Mouse (Mus musculus): ENCODE results near the gene Samm50.
A peak's percentile ranks its signal among the peaks of the same experiment; 100 is the strongest.
"Not testable (repeated sequence)": the region's sequence is repeated elsewhere in the genome, so short reads cannot be mapped to it uniquely, and the experiment has no call there.

The Samm50 gene

DNA sequence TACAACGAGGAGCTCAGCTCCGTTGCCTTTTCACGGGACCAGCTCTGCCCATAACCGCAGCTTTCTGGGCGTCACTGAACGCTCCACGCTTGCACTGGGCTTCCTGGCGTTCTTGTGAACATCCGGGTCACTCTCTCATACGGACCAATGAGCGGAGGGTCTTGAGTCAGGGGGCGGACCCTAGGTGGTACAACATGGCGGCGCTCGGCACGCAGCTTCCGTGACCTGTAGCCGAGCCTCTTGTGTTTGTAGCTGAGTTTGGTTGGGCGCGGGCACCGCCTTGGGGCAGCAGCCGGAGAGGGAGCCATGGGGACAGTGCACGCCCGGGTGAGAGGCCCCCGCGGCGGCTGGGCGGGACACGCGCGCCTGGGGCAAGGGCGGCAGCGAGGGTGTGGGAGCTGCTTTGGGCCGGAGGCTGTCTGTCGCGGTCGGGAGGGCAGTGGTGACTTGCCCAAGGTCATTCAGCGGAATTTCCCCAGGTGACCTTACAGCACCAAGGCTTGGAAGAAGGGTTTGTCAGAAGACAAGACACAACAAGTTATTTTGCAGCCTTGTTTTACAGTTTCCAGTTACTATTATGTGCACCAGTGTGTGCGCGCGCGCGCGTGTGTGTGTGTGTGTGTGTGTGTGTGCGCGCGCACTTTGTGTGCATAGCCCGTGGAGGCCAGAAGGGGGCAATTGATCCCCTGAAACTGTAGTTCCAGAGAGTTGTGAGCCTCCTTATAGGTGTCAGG is at the start of gene Samm50:
Gene Samm50, plus strand, starts transcription at position 184 of the 734 bp plus-strand sequence.
- DNase-seq: peak; percentile 92

DNA sequence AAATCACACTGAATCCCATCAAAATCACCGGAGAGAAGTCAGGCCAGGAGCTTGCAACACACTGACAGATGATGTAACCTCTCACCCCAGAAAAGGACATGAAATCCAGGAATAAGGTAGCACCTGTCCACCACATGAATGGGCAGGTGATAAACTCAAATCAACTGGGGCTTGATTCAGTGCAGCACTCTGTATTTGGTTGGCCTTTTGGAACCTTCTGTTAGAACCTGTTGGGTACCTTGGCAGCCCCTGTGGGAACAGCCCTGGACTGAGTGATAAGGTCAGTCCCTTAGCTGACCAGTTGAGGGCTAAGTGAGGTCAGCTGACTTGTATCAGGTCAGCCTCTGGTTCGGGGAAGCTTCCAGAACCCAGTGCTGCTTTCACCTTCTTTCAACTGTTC is 35.9 kb upstream of the Samm50 start:
- DNase-seq: no peak

DNA sequence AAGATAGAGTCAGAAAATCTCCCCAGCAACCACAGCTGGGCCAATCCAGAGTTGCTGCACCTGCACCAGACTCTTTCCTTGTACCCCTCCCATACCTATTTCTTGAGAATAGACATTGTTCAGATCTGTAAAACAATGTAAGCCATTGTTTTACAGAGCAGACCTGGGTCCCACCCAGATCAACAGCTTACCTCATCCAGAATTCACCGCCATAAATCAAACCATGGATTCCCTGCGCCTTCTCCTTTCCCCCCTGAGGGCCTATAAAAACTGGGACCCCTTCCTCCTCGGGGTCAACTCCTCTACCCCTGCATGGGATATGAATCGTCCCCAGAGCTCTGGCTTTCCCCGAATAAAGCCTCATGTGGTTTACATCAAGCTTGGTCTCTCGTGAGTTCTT is 34.5 kb upstream of the Samm50 start:
- not testable (repeated sequence) for DNase-seq

DNA sequence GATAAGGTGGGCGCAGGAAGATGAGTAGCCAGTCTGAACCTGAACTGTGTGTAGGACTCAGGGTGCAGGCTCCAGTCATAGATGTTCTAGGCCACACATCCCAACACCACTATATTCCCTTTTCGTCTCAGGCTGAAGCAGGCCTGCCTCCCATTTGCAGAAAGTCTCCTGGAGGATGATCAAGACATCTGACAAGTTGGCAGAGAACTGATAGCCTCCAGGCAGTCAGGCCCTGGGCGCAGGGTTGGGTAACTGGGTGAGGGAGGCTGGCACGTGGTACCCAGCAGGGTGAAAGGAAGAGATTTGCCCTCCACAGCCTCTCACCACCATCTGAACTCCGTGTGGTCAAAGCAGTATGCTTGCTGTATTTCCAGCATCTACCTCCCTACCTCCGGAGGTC is 30.2 kb upstream of the Samm50 start:
- no peak for DNase-seq

DNA sequence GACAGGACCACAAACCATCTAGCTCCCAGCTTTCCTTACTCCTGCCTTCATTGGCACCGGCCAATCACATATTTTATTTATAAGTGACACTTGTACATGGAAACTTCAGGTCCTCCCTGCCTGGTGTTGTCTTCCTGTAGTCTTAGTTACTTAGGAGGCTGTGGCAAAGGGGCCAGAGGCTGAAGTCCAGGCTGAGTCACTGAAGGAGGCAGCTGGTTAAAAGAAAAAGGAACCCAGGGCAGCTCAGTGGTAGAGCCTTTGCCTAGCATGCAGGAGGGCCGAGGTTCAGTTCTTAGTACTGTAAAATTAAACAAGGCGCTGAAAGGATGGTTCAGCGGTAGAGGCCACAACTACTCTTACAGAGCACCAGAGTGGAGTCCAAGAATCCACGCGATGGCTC is 25.2 kb upstream of the Samm50 start:
- no peak for DNase-seq

DNA sequence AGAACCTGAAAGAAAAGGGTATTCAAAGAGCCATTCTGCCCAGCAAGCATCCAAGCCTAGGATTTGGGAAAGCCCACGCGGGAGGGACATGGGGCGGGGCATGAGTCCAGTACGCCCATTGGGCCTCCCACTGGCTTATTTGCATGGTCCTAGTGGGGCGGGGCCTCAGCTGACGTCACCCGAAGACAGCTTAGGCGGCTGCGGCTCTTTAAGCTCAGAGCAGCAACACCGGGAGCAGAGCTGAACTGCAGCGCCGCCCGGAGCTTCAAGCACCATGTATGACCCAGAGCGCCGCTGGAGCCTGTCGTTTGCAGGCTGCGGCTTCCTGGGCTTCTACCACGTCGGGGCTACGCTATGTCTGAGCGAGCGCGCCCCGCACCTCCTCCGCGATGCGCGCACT is 24.4 kb upstream of the Samm50 start, which contains the start of gene Pnpla3:
Gene Pnpla3, plus strand, starts transcription at position 238 of the 400 bp plus-strand sequence.
- DNase-seq: peak; percentile 98 to 99

DNA sequence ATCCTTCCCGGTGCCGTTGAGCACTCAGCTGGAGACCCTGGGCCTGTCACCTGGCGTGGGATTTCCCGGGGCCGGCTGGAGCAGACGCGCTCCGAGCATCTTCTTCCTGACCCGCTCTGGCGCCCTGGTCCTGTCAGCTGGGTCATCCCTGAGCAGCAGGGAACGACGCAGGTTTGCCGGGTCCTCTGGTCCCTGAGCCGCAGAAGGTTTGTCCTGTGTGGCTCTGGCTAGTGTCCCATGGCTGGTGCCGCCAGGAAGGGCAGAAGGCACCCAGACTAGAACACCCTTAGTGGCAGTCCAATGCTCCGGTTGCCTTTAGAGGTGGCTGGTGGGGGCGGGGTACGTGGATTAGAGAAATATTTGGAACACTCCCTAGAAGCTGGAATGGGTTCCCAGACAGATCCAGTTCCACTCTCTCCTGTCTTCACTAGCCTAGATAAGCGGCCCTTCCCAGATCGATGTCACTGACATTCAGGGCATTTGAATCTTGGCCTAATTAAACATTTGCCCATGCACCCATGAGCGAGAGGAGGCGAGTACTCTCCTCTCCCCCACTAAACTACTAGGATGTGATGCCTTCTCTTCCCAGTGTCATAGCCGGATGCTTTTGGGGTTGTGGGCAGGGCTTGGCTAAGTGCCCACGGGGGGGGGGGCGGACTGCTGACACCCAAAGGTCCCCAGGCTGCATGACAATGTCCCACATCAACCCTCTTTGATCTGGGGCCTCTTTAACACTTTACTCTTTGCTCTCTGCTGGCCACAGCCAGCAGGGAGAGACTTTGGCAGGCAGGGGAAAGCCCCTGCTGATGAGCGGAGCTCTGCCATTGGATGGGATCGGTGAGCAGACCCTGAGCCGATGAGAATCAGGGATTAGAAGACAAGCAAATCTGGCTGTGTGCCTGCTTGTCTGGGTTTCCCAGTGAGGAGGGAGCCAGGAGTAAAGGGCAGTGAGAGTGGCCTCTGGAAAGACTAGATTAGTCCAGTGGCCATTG is 23.6 kb upstream of the Samm50 start:
- peak; percentile 75 to 82 for DNase-seq

DNA sequence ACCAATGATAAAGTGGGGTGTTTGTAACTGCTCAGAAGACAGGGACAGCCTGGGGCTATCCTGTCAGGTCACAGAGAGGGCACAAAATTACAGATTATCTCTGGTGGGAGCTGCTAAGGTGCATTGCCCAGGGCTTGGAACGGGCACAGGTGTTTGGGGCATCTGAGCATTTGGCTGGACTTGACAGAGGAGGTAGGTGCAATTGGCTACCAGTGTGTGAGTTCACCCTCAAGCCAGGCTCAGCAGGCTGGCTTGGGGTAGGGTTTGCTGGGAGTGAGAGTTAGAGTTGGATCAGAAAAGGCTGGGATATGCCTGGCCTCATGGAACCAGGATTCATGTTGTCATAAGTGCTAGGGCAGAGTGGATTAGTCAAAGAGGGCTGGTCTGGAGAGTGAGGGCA is 22.5 kb upstream of the Samm50 start:
- no peak for DNase-seq

DNA sequence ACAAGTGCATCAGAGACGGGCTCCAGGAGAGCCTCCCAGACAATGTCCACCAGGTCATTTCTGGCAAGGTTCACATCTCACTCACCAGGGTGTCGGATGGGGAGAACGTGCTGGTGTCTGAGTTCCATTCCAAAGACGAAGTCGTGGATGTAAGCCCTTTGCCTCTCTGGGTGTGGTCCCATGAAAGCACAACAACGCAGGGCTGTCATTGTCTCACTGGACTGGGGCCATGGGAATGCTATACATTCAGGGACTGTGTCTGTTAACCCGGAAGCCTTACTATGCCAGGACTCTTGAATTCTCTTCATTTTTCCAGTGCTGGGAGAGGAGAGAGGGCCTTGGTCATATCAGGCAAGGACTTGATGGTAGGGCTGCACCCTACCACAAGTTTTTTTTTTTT is 20.9 kb upstream of the Samm50 start:
- DNase-seq: no peak

DNA sequence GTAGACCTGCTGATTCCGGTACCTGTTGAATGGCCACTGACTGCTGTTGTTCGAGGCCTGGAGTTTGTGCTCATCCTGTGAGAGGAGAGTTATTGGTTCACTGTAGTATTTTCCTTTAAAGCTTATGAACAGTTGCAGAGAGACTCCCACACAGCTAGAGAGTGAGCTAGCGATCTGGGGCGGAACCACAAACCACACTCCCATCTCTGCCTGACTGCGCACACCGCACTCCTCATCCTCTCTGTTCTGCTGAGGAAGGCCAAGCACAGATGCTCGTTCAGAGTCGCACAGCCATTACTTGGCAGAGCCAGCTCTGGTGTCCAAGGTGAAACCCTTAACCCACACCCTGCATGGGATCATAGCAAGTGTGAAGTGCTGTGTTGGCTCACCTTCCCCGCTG is 13.3 kb upstream of the Samm50 start:
- DNase-seq: no peak

DNA sequence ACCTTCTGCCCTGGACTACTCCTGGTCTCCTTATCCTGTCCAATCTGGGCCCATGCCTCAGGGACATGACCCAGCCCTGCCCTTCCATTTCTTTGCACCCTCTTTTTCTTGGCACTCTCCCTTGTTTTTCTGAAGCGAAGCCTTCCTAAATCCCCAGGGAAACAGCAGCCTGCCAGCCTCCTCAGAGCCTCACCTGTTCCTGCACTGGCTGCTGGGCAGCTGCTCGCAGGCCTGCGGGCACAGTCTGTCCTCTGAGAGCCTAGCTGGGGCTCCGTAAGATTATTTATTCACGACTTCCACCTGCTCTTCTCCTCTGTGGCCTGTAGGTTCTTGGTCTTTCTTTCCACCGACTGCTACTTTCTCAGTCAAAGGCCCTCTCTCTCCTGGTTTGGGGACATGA is 10.0 kb upstream of the Samm50 start:
- no peak for DNase-seq

DNA sequence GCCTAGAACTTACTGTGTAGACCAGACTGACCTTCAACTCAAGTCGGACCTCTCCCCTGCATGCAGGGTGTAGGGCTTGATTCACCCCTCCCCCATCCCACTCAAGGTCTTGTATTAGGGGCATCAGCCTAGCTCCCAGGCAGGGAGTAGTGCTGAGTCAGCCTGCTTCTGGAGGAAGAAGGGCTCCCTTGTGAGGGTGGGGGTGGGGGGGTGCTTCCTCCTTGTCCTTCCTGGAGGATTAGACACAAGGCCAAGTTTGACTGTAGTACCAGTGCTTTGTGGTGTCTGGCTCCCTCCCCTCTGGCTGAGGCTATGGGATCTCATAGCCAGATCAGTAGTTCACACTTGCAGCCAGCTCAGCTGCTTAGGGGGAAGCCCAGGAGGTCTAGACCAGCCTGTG is 8.1 kb upstream of the Samm50 start:
- DNase-seq: no peak

DNA sequence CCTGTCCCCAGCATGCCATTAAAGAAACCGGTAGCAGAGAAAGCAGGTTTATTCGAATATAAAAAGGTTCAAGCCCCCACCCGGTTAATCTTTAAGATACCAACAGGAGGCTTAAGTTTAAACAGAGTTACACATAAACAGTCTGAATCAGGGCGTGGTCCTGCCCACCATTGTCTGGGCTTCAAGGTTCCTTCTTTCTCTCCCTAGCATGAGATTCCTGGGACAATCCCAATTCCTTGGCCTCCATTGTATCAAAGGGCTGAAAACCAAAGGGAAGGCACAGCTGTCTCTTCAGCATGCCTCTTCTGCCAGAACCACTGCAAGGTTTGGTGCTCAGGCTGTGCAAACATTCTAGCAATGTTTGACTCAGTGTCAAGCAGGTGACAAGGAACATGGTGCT is 5.8 kb upstream of the Samm50 start:
- no peak for DNase-seq

DNA sequence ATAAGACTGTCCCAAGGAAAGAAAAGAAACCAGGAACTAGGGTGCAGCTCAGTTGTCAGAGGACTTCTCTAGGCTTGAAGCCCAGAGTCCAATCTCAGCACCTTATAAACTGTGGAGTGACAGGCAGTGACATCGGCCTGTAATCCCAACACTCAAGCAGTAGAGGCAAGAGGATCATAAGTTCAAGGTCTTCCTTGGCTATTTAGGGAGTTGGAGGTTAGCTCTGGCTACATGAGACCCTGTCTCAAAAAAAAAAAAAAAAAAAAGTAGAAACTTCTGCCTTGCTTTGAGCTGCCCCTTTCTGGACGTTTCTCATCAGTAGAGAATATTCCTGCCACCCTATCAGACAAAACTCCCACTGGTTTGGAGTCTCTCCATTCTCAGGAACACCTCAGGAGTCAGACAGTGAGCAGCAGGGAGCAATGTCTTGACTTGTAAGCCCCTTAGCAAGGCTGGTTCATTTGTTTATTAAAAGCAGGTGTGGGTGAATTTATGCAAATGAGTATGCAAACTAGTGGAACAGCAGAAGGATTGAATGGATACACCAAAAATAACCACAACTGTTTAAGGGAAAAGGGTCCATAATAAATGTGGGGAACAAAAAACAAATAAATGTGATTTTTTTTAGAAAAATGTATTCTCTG is 3.0 kb upstream of the Samm50 start:
- no peak for DNase-seq

DNA sequence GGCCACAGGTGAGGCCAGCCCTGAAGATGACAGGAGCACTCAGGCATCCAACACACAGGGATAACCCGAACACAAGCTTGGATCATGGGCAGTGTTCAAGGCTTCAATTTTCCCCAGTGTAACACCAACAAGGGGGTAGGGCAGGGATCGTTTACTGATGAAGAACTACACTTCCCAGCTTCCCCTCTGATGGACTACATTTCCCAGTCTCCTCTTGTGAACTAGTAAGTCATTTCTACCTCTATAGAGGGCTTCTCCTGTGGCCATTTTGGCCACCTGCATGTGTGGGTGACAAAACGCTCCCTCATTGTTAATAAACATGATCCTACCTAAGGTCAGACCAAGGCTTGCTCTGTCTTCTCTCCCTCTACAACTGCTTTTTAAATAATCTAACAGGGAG is 2.2 kb upstream of the Samm50 start:
- DNase-seq: no peak

DNA sequence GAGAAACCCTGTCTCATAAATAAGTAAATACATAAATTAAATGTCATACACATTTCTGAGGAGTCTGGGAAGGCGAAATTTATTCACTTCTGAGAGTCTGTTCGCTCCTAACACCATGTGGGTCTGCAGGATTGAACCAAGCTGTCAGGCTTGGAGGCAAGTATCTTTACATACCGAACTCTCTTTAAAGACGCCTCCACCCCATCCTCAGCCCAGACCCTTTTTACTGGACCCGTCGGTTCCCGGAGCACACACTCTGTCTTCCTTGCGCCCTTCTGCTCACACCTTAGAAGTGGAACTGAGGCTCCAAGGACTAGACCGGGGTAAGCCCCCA is 350 bp upstream of the Samm50 start:
- DNase-seq: no peak

DNA sequence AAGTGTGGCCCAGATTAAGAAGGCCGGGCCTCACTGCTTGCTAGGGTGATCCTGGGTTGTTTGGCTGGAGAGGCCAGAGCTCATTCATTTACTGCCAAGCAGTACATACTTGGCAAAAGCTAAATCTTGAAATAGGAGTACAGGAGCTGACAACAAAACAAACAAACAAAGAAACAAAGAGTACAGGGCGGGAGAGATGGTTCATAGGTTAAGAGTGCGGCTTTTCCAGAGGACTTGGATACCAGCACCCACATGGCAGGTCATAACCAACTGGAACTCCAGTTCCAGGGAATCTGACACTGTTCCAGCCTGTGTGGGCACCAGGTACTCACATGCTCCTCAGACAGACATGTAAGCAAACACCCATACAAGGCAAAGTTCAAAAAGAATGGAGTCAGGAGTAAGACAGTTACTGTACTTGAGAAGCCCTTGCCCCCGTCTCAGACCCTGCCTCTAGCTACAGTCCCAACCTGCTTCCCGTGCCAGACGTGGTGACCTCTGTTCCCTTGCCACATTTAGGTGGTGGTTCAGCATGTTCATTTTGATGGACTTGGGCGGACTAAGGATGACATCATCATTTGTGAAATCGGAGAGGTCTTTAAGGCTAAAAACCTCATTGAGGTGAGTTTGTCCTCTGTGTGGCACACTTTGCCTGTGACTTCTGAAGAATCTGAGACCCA is 4.6 kb downstream of the Samm50 start:
- DNase-seq: no peak

DNA sequence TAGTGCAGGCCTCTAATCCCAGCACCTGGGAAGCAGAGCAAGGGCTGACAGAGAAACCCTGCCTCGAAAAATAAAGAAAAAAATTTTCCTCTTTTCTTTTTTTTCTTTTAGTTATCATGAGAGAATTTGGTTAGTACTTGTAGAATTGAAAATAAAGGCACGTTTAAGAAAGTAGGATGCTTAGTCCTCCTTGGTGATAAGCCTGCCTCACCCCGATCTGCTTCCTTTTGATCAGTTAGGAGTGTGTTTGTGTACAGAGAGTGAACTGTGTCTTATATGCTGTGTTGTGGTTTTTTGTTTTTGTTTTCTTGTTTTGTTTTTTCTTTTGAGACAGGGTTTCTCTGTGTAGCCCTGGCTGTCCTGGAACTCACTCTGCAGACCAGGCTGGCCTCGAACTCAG is 15.3 kb downstream of the Samm50 start:
- no peak for DNase-seq

DNA sequence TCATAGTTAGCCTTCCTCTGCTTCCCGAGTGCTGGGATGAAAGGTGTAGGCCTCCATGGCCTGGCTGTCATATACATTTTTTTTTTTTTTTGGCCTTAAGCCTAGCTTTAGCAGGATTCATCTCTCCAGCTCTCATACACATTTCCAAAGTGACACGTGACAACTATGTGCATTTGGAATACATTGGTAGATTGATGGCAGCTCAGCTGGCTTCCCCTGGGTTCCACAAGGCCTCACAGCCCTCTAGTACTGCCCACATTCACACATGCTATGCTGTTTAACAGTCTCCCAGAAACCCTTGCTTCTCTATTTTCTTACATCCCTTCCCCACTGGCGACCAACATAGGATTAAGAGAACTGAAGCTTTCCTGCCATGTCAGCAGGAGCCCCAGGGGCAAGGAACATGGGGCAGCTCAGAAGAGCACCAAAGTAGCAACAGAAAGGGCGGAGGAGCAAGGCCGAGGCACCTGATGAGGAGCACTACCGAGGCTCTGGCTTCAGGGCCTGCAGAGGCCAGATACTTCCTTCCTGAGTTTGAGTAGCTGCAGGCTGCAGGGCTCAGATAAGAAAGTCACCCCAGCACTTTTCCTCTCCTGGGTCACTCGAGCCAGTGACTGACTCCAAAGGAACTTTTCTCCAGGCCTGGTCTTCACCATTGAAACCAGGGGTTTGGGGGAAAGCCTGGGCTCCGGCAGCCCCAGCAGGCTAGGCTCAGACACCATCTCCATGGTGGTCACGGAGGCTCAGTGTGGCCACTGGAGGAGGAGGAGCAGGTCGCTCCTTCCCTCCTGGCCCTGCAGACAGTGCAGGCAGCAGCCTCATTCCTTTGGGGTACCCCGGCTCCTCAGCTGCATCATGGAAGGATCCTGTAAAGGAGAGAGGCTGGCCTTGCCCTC is 17.7 kb downstream of the Samm50 start:
- no peak for DNase-seq

DNA sequence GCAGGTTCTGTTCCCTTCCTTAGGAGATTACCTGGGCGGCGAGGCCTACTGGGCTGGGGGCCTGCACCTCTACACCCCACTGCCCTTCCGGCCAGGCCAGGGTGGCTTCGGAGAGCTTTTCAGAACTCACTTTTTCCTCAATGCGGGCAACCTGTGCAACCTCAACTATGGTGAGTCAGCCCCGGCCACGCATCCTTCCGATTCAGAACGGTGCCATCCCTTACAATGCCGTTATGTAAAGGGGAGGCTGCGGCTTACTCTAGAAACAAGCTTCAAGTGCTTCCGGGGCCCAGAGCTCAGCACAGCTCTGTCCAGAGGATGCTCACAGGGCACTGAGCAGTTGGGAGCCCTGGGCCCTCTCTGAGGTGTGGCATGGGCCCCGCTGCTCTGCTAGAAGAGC is 18.4 kb downstream of the Samm50 start:
- no peak for DNase-seq

DNA sequence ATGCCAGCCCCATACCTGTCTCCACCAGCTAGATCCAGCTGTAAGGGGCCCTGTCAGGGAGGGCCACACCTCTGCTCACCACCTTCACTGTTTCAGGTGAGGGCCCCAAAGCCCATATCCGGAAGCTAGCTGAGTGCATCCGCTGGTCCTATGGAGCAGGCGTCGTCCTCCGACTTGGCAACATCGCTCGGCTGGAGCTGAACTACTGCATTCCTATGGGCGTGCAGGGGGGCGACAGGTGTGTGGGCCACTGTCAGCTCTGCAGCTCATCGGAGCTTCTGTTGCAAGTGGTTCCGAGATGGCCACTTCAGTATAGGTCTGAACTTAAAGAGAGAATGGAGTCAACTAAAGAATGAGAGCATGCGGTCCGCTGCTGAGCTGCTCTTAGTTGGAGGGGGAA is 18.9 kb downstream of the Samm50 start:
- DNase-seq: peak in 1 of 2 experiments; percentile 30

DNA sequence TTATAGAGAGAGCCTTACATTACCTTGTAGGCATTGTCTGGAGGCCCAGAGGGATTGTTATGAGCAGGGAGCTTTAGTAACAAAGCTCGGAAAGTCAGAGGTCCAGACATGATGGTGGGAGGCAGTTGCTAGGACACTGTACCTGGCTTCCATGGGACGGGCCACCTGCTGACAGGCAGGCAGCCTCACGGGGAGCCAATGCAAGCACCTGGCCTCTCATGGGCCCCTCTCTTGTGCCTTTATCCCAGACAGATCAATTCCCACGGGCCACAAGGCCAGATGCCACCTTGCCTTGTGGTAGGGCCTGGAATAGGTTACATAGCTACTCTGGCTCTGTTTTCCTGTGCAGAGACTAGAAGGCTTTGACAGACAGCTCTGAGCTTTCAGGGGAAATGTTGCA is 19.5 kb downstream of the Samm50 start:
- no peak for DNase-seq
